Mouse (Mus musculus): ENCODE data around the gene Prkn.
A peak's percentile ranks its signal among the peaks of the same experiment; 100 is the strongest.

The Prkn gene

DNA sequence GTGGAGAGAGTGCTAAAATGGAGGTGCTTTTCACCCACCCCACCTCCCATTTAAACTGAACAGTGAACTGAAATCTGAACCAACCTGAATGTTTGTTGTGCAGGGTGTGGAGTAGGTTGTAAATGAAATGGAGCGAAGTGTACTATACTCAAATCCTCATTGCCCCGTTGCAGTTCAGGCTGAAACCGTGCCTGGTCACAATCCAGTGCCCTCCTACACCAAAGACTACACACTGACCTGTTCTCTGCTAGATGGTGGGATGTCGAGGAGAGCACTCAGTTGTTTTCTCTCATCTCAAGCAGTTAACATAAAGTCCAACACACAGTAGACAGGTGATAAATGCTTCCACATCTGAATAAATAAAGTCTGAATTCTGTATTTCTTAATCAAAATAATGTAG, 574.1 kb downstream of the Prkn start:
- no peak for DNase-seq

DNA sequence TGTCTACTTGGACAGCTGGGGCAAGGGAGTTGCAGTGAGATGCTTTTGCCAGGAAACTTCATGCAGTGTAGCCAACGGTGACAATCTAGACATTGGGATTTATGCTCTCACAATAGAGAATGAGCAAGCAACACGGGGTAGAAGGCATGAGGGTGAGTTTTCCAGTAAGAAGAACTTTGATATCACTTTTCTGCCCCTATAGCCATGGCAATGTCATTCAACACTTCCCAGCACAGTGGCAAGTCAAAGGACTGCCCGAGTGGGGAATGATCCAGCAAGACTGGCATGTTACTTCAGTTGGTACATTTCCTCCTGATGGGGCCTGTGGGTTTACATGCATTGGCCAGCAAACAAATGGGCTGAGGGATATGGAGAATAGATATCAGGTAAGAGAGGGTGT, 577.0 kb downstream of the Prkn start:
- peak; percentile 45 for DNase-seq

DNA sequence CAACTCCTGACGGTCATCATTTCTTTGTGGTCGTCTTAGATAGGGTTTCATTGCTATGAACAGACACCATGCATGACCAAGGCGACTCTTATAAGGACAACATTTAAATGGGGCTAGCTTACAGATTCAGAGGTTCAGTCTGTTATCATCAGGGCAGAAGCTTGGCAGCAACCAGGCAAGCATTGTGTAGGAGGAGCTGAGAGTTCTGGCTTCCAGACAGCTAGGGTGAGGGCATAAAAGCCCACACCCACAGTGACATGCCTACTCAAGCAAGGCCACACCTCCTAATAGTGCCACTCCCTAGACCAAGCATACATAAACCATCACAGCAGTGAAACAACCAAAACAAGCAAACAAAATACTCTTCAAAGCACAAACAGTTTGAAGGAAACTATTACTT, 579.3 kb downstream of the Prkn start:
- DNase-seq = peak; percentile 78

DNA sequence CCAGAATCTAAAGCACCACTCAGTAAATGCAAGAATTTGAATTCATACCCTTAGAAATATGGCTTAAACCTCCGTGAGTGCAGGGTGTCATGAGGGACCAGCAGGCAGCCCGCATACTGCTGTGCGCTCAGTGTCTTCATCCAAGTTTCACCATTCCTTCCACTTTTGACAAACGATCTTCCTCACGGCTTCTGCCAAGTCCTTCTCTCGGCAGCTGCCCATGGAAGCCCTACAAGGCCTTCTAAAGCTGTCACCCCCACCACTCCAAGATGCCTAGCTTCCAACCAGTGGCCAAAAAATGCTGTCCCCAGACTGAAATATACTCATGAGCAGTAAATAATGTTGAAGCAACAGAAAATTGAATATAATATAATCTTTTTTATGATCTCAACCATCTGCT, 580.7 kb downstream of the Prkn start:
- DNase-seq = peak; percentile 28

DNA sequence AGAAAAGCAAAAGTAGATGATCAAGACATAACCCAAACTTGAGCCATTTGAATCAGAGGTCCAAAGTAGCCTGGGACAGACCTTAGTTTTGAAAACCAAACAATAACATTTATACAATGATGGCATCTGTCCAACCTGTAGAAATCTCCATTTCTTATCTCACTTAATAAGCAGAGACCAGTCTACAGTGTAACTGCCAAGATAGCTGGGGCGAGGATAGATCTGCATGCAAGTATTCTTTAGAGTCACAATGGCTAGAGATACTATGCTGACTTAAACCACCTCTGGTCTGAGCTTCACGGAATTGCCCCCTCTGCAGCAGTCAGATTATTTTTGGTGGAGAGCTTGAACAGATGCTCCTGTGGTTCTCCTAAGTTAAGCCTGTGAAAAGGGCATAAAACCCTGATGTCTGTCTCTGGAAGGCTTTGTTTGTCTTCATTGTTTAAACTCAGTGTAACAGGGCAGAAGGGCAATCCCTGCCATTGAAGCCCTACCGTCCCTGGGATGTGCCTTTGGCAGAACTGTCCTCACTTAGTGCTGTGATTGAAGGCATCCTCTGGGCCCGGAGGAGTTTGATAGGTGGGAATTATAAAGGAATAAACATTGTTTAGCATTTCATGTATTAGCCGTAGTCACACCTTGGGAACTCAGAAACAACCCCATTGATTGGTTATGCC, 581.2 kb downstream of the Prkn start:
- DNase-seq = peak; percentile 72

DNA sequence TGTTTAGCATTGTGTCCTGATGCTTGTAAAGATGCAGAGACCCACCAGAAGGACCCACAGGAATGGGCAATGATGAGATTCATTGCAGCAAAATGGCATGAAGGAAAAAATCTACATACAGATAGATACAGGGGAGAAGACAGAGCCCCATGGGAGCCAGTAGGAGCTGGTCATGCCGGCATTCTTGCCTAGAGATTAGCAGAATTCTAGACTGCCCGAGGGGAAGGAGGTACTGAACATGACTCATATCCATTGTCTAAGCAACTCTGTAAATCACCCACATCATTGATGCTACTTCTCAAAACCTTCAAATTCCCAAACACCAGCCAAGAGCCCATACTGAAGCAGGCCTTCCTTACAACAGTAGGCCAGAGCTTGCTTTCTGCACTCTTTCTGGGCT, 591.1 kb downstream of the Prkn start:
- no peak for DNase-seq

DNA sequence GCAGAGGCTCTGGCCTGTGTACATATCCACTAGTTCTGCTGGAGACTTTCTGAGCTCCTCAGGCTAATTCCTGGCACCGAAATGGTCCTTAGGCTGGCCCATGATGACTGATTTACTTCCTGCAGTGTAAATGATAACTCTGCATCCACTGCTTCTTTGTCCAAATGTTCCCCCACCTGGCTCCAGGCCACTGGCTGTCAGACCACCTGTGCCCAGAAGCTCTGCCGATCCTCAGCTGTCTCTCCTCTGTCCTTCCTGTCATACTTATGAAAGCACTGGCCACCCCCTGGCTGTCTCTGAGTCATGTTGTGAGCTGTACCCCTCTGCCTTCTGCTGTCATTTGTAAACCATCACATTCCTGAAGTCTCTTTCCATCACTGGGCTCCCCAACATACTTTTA, 592.4 kb downstream of the Prkn start:
- peak; percentile 50 for DNase-seq

DNA sequence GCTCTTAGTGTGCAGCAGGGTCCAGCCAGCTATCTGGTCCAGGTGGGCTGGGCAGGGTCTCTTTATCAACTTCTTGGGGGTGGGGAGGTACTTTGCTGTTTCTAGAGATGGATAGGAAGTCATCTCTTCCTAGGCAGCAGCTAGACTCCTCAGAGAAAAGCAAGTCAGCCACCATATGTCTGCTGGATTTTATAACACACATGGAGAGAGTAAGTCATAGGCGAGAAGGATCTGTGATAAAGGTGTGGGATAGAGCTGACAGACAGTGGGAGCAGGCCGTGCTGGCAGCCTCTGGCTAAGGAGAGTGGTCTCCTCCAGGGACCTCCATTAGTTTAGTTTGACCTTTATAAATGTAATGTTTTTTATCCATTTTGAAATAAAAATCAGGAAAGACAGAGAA, 622.5 kb downstream of the Prkn start:
- DNase-seq = no peak

DNA sequence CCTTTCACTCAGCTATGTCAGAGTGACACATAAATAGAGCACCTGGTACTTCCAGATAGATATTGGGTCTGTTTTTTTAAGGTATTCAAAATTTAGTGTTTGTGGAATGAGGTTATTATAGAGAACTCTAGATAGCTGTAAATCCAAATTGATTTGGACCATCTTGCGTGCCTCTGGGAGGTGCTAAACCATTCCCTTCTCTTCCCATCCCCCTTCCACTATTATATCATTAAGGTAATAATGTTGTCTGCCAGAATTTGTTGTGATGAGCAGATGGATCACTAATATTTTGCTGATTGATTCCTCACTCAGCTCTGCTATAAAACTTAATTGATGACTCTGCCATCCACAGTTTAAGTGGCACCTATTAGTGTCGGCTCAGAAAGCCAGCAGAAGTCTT, 625.9 kb downstream of the Prkn start:
- DNase-seq = peak; percentile 23

DNA sequence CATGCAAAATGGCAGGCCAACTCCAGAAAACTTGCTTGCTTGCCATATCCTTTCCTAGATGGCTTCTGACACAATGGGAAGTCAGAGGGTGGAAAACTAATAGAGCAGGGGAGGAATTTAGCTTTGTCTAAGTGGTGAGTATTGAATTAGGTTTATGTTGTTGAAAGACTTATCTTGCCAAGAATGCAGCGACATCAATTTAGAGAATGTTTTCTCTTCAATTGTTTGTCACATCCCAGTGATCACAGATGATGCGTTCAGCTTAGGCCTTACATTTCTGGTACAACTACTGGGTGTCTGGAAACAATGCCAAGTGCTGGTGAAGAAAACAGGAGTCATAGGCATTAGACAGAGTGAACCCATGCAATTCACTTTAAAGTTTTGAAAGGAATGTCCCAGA, 628.4 kb downstream of the Prkn start:
- peak; percentile 18 for DNase-seq

DNA sequence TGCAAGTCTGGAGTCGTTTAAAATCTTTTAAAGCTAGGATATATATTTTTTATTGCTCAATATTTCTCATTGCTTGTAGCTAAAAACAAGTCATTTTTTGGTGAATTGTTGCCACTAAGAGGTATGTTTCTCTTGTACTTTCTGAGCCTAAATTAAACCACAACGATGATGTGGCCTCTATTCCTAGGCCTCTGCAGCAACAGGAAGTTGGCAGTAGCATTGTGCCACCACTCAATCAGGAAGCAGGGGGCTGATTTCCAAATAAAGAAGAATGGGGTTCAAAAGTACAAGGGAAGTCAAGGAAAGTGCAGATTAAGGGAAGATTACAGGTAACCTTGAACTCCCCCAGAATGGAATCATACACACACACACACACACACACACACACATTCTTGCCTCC, 642.8 kb downstream of the Prkn start:
- DNase-seq = peak; percentile 10

DNA sequence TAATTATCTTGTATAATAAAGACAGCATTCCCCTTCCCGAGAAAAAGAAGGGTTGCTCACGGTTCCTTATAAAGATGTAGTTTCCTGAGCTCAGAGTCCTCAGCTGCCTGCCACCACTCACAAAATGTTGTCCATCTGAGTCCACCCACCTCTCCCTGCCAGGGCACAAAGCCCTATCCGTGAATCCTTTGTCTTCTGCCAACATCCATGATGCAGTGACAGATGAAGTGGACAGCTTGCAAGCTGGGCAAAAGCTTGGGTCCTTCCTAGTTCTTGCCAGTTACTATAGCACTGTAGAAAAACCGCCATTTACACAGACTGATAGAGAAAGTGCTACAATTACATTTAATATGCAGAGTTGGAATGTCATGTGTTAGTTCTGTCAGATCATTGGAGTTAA, 649.9 kb downstream of the Prkn start:
- DNase-seq = no peak

DNA sequence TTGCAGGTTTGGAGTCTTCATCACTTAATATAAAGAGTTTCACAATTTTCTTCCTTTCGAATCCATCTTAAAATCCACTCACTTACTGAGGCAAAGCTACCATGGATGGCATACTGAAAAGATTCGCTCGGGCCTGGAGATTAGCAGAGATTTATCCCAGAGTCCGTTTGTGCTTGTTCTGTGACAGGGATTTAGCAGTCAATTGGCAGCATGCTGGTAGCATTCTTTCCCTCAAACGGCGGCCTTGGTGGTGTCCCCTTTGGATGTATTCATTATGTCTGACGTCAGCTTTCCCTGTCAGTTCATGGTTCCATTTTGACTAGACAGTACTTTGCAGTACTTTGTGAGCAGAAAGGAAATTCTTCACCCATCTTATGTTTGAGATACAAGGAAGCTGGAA, 662.4 kb downstream of the Prkn start:
- peak; percentile 70 for DNase-seq

DNA sequence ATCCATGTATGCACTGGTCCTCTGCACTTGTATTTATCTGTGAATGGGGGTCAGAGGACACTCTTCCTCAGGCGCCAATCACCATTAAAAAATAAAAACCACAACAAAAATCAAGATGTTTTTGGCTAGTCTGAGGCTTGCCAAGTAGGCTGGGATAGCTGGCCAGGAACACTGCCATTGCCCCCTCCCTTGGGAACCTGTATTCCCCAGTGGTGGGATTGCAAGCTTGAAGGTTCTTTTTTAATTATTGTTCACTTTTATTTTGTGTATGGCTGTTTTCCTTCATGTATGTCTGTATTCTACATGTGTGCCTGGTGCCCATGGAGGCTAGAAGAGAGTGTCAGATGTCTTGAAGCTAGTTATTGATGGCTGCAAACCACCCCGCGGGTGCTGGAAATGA, 664.3 kb downstream of the Prkn start:
- peak; percentile 51 for DNase-seq

DNA sequence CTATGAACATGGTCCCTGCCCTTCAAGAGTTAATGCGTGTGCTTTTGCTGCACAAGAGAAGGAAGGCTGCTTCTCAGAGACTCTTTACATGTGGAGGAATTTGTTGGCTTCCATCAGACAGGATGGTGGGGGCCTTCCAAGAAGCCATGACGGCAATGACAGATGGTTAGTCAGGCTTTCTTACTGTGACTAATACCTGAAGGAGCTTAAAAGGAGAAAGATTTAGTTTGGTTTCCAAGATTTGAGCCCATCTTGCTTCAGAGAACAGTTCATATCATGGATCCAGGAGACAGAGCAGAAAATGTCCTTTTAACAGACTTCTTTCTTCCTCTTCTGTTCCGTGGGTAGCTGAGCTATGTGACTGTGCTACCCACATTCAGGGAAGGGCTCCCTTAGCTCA, 666.9 kb downstream of the Prkn start:
- DNase-seq = peak; percentile 72

DNA sequence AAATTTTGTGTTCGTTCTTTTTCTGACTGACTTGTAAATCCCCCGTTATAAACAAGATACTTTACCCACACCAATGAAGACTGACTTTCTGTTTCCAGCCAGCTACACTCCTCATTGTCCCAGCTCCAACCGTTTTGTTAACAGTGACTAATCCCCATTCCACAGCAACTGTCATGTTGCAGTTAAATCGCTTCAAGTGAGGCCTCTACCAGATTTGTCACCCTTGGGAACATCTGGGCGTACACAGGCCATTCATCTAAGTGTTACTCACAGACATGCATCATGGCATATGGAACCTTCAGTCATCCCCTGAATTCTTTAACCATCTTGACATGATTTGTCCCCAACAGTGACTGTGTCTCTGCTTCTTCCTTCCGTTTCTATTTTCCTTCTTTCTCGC, 669.9 kb downstream of the Prkn start:
- DNase-seq = peak; percentile 66

DNA sequence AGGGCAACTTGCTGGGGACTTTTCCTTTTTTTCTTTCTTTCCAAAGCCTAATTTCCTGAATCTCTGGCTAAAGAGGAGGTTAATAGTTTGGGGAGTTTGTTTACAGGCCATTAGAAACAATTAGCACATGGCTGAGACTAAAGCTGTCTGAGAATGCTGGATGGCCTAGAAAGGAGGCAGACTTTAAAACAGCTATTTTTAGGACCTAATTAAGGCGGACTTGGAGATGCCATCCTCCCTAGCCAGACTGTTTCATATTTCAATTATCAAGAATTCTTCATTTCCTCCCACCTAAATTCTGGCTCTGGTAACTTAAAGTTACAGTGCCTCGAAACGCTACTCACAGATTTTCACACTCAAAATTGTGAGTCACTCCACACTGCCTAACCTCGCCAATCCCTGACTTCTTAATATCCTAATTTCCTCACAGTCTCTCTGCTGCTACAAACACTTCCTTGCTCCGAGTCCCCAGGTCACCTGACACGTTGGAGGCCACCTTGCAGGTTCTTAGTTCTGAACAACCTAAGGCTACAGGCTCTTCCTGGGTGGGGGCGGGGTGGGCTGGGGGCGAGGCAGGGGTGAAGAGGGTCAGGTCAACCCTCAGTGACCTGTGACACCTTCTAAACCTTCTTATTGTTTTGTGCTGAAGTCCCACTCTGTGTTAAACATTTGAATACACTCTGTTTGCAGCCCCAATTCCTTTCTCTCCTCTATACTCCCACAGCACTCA, 674.0 kb downstream of the Prkn start:
- DNase-seq = peak; percentile 22

DNA sequence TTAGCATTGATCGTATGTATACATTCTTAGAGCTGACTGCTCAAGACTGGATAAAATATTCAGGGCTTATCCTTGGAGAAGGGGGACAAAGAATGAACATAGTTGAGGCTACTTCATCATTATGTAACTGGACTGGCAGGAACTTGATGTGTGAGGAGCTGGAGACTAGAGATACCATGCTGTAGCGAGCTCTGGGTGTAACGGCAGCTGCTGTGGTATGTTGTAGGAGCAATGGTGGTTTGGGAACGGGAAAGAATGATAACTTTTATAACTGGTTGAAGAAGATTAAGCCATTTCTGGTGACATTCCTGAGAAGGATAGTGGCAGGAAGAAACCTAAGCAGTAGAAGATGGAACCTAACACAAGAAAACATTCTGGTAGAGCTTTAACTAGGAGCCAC, 675.4 kb downstream of the Prkn start:
- DNase-seq = peak; percentile 13

DNA sequence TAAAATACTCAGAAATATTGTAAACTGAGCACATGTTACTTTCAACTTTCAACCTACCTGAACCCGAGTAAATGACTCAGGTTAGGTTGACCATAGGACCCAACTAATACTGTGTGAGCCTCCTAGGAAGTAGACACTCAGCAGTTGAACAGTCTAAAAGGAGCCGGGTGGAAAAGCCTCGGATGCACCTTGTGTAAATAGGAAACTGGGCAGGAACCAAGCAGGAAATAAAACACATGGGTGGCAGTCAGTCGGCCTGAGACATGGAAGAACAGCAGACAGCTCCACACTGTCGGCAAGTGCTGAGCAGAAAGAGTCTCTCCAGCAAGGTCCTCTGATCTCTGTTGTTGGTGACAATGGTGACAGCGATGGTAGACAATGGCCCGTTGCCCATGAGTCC, 676.0 kb downstream of the Prkn start:
- peak; percentile 70 for DNase-seq

DNA sequence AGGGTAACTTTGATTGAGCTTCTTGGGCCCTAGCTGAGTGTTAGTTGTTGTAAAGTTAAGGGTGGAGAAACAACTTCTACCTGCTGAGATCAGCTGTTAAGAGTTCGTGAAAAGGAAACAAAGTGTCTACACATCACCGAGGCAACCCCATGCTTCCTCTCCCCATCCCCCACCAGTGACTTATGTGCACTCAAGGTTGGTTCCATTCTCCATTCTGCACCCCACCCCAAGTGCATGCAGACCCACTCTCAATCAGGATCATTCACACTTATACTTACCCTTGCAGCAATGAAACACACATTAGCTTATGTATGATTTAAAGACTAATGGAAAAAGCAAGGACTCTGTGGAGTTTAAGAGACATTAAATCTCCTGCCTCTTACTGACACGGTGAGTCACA, 691.9 kb downstream of the Prkn start:
- DNase-seq = peak; percentile 40

DNA sequence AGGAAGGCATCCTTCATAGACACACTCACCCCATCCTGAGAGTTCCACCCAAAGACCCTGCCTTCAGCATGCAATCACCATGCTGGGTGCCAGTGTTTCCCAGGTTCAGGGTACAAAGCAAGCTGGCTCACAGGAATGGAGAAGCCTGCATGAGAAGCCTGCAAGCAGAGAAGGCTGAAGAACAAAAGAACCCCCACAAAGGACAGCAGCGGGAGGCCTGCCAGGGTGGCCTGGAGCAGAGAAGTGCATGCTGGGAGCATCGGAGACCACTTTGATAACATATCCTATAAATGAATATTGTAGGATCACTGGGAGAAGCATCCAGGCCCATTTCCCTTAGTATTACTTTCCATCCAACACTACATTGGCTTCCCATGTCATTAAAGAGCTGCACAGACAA, 692.6 kb downstream of the Prkn start:
- peak; percentile 81 for DNase-seq

DNA sequence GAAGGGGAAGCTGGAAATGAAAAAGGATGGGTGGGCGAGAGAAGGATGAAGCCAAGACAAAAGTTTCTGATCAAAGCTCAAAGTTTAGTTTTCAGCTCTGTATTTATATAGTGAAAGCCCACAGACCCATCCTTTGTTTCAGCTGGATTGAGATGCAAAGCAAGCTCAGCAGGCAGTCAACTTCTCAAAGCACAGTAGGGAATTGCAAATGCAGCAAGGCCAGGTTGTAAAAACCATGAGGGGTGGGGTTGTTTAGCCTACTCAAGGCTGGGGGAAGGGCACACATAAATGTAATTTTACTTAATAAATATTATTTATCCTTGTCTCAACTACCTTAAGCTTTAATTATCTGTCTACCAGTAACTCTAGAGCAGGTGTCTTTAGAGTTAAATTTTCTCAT, 693.7 kb downstream of the Prkn start:
- DNase-seq = peak; percentile 12

DNA sequence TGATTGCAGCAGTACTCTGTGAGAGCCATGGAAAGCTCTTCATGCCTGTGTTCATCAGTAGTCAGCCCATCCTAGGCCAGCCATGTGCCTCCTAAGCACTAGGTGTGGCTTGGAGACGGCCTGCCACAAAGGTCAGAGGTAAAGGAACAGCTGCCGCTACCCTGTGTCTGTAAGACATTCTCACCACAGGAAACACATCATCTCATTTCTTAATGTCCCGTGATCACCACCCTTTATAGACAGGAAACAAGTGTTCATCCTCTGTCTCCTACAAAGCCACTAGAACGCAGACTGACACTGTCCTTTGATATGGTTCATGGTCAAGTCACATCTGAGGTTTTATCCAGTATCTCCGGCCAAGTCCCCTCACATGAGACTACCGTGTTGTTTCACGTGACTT, 698.6 kb downstream of the Prkn start:
- DNase-seq = no peak

DNA sequence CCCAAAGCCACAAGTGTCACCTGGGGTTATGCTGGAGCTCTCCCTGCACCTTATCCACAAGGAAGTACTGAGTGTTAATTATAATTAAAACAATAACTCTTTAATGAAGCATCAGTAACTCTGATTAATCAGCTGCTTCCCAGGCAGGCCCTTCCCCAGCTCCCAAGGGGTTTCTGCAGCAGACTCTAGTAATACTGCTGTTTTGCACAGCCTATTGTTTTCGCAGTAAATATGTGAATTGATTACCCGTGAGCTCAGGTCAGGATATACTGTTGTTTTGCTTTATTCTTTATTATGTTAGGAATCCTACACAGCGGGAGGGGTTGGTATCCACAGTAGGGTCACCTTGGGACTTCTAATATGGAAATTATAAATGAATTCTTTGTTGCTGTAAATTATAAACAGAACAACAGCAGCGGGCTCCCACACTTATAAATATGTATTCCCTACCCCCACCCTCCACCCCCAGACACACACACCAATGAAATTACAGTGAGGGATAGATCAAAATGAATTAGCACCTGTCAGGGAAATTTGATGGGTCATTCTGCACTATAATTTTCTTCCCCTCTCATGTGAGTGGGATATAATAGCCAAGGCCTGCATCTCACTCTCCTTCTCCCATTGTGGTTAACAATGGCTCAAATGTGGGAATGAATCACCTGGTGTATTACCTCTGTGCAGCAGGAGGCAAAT, 701.9 kb downstream of the Prkn start:
- no peak for DNase-seq
